Mouse (Mus musculus) lung, adult 18-20 months (tissue): ENCODE results near the gene Foxp1.

ENCODE experiments used
- DNase-seq, 2 experiments: peaks; one replicate each; pipeline ENCODE4 v3.0.0; 2022; ENCODE audit warnings: mixed read lengths in 2 of 2

Gene Foxp1

GRCm38 (mm10) chr6:99275381-99276296 is 246.9 kb downstream of the Foxp1 start:
- peak; percentile 57 to 73 for DNase-seq

GRCm38 (mm10) chr6:99274667-99275066 is 247.9 kb downstream of the Foxp1 start:
- no peak for DNase-seq

- DNase-seq = no peak
Measured at GRCm38 (mm10) chr6:99274222-99274621, 248.3 kb downstream of the Foxp1 start.

GRCm38 (mm10) chr6:99273177-99273576 is 249.3 kb downstream of the Foxp1 start:
- DNase-seq = no peak

- no peak for DNase-seq
Measured at GRCm38 (mm10) chr6:99272174-99272573, 250.3 kb downstream of the Foxp1 start.

- no peak for DNase-seq
Measured at GRCm38 (mm10) chr6:99271741-99272140, 250.8 kb downstream of the Foxp1 start.

DNA sequence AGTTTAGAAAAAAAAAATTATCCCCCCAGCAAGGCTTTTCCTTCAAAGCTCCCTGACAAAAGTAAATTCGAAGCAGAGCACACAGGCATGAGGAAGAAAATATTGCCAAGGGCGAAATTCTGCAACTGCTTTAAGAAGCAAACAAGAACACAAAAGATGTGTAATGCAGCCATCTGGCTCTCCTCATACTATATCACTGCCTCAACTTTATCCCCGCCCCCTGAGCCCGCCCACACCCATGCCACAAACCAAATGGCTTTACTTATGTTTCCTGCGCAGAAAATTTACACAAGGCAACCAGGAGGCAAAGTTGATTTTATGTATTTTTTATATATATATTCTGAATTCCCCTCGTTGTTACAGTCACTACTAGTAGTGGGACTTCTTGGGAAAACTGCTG is 252.6 kb downstream of the Foxp1 start:
- DNase-seq = no peak

- no peak for DNase-seq
Measured at GRCm38 (mm10) chr6:99268171-99269061, 254.1 kb downstream of the Foxp1 start.

- peak; percentile 85 to 88 for DNase-seq
Measured at GRCm38 (mm10) chr6:99265945-99266656, 256.4 kb downstream of the Foxp1 start.

- DNase-seq = no peak
Measured at GRCm38 (mm10) chr6:99265173-99265572, 257.3 kb downstream of the Foxp1 start.

DNA sequence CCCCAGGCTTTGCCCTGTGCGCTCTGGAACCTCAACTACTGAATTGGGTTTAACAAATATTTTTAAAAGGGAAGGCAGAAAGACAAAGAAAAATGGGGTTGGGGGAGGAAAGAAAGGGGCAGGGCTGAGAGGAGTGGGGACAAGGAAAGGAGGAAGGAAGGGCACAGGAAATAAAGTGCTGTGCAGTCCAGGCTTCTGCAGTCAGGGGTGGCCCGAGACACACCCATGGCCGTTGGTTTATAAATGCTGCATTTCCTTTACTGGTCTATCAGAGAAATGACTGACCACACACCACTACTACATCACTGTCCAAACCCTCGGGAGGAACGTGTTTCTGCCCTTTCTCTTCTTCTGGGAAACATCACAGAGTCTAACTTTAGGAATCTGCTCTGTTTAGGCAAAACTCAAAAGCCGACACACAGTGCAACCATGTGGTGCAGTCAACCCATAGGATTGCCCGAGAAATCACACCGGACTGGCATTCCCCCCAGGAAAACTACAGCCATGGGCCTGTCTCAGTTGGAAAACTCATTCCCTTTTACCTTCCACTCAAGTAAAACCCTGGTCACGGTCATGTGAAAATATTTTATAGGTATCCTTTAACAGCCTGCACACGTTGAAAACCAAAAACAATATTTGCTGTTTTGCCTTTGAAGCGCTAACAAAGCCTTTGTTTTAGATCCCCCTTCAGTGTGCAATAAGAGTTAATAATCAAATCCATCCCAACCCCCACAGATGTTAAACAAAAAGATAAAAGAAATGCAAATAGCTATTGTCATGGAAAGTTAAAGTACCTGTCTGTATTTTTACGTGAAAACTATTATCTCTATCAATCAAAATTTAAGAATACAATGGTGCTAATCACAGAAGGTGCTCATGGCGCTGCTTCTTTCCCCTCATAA is 258.1 kb downstream of the Foxp1 start:
- DNase-seq = peak in 1 of 2 experiments; percentile 33

DNA sequence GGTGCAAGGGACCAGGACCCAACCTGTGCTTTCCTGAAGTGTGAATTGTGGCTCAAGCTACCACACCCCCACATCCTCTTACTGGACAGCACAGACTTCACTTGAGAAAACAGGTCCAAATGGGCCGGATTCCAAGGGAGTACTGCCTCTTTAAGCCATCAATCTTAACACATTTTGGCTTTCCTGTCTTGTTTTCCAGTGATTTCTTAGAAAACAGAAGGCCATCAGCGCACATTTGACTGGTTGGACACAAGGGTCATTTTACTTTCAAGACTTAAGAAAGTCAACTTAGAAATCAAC is 258.7 kb downstream of the Foxp1 start:
- peak in 1 of 2 experiments; percentile 29 for DNase-seq

GRCm38 (mm10) chr6:99263061-99263885 is 259.2 kb downstream of the Foxp1 start:
- DNase-seq = no peak

GRCm38 (mm10) chr6:99261737-99262130 is 260.8 kb downstream of the Foxp1 start:
- no peak for DNase-seq

- DNase-seq = no peak
Measured at GRCm38 (mm10) chr6:99260941-99261736, 261.4 kb downstream of the Foxp1 start.

DNA sequence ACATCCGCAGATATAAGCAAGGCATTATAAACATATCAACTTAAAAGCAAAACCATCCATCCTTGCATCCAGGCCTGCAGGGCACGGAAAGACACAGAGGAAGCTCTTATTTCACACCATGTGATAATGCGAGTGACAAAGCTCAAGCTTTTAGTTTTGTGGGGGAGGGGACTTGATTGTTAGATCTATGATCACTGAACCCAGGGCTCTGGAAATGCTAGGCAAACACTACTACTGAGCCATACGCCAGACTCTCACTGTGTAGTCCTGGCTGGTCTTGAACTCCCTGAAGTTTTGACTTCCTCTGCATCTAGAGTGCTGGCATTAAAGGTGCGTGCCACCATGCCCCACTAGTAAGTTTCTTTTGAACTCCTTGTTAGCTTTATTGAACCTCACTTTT is 264.2 kb downstream of the Foxp1 start:
- no peak for DNase-seq

DNA sequence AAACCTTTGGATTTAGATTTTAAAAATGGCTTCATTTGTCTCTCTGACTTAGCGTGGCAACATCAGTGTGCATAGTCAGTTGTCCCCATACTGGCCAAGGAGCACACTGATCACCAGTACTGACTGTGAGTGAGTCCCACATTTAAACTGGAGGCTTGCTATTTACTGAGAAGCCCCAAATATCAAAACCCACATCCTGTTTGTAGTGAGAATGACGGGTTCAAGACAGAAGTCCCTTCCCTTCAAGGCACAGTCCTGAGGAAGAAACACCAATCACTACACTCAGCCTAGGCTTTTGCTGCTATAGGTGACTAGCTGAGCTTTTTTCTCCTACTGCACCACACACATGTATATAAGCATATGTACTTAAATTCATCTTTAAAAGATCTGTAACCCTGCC is 264.8 kb downstream of the Foxp1 start:
- DNase-seq = no peak

- no peak for DNase-seq
Measured at GRCm38 (mm10) chr6:99253331-99253730, 269.2 kb downstream of the Foxp1 start.

DNA sequence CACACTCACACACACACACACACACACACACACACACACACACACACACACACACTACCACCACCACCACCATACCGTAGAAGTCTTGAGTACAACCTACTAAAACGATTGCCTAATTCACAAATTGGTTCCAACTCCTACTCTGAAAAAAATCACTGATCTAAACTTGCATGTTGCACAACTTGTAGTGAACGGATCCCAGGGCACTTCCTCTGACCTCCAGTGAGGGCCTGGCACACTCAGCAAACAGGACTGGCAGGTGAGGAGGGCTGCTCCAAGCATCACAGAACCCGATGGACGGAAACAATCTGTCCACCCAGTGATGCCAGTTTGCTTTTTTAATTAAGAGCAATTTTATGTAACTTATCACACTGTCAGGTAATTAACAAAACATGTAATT is 269.7 kb downstream of the Foxp1 start:
- DNase-seq = peak; percentile 56 to 73

DNA sequence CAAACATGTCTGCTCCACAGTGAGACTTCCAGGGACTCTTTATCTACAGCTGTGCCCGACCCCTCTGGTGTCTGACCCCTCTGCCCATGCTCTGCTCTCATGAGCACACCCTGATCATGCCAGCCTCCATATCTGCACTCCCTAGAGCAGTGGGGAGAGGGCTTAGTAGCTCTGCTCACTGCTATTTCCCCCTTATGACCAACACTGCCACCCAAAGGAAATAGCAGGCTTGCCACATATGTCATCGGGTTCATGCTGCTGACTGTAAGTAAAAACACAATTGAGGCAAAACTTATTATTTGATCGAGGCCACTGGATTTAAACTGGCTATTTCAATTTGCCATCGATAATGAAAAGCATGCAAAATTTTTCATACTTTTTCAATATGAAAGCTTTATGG is 270.6 kb downstream of the Foxp1 start:
- DNase-seq = no peak
